Mouse (Mus musculus) embryonic facial prominence, embryonic 14.5 days (tissue): ENCODE measurements around the gene Lrrc8d. TPM values are rescaled to one million over a fixed set of nuclear protein-coding genes. Genes with fewer than 3 reads are reported as not detected.

Experiments used
- ATAC-seq: fragments of 200-750 bp; cut with Nextera tagmentation; 2 replicates; pipeline ENCODE4 v1.8.0; 2017; ENCODE audit warnings: low read depth, moderate number of reproducible peaks, moderate TSS enrichment
- DNase-seq: peaks from one replicate; pipeline ENCODE4 v3.0.0-alpha.2; 2015; ENCODE audit warnings: low spot score
- H3K27ac ChIP-seq: fragments of 300-500 bp; sonication (generic); replicated peaks from 2 replicates; pipeline ENCODE4 v1.5.1; 2014; ENCODE audit warnings: low read depth, mild to moderate bottlenecking, low read length, moderate library complexity
- H3K27me3 ChIP-seq: fragments of 300-500 bp; sonication (generic); replicated peaks from 2 replicates; pipeline ENCODE4 v1.6.1; 2014; ENCODE audit warnings: low read length; ENCODE audit not compliant: control insufficient read depth, insufficient read depth
- H3K36me3 ChIP-seq: fragments of 300-500 bp; sonication (generic); 2 replicates; pipeline ENCODE4 v1.6.1; 2014; ENCODE audit warnings: low read length, mixed read lengths; ENCODE audit not compliant: control insufficient read depth, insufficient read depth
- H3K4me1 ChIP-seq: fragments of 300-500 bp; sonication (generic); 2 replicates; pipeline ENCODE4 v1.6.1; 2014; ENCODE audit warnings: antibody characterized with exemption, low read length; ENCODE audit not compliant: control insufficient read depth, insufficient read depth
- H3K4me2 ChIP-seq: fragments of 300-500 bp; sonication (generic); 2 replicates; pipeline ENCODE4 v1.6.1; 2014; ENCODE audit warnings: low read depth, mild to moderate bottlenecking, low read length, moderate library complexity, mixed read lengths
- H3K4me3 ChIP-seq: fragments of 300-500 bp; sonication (generic); 2 replicates; pipeline ENCODE4 v1.5.1; 2014; ENCODE audit warnings: low read depth, mild to moderate bottlenecking, low read length
- H3K9ac ChIP-seq: fragments of 300-500 bp; sonication (generic); 2 replicates; pipeline ENCODE4 v1.6.1; 2014; ENCODE audit warnings: low read depth, mild to moderate bottlenecking, low read length, moderate library complexity, mixed read lengths
- H3K9me3 ChIP-seq: fragments of 300-500 bp; sonication (generic); 2 replicates; pipeline ENCODE4 v1.6.1; 2016; ENCODE audit warnings: low read length; ENCODE audit not compliant: control insufficient read depth
- WGBS: fragments of 180-500 bp; shearing (Covaris S2); extraction: QIAGEN DNeasy Blood & Tissue Kit; methylation state at CpG from one replicate; pipeline ENCODE4 v1.1.7; 2014; 5-methylcytosine and 5-hydroxymethylcytosine counted together
- polyA plus RNA-seq: library from polyadenylated mRNA; unstranded; fragments of >200 nt; fragmentation: Nextera tagmentation; extraction: Ambion mirVana; gene quantifications from 2 replicates; pipeline ENCODE4 v1.2.1, GENCODE M21; 2014

Lrrc8d gene
- polyA plus RNA-seq, 1 experiment from 2014 or later: 14.9 TPM

DNA sequence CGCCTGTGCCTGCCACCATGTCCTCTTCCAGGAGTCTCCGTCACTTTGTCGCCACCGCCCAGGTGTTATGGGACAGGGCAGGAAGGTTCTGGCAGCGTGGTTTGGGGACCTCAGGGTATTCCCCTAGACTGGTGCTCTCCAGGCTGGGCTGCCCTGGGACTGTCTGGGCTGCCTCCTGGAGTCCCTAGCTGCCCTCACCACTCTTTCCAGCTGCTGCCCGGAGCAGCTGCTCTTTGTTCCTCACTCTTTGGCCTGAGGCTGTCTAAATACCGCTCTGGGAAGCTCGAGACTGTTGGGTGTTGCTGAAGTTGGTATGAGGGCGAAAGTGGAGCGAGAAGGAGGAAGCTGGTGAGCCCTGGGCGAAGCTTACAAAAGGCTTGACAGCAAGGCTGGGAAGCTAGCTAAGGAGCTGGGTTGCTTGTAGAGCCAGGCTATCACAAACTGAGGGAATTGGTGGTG lies 32.7 kb downstream of the Lrrc8d start:
- Histone ChIP-seq H3K4me2 (peak overlapping the region; percentile 97), H3K4me3 (peak overlapping the region; percentile 58), H3K36me3 (no peaks in the 10 kb centered on the region), H3K9me3 (no peaks in the 10 kb centered on the region), H3K9ac (peak overlapping the region; percentile 75), H3K27ac (peak overlapping the region; percentile 52; the same call in 1 of the 2 replicates), H3K4me1 (peaks cover 16% of the 10 kb centered on the region), H3K27me3 (no peaks in the 10 kb centered on the region)
- peak; percentile 65 for DNase-seq
- WGBS: 17% methylated on average over 11 of the region's 11 CpGs
- peak; percentile 63; the same call in 1 of the 2 replicates for ATAC-seq

- DNase-seq: no peak
- Histone ChIP-seq H3K9me3 (no peaks in the 10 kb centered on the region), H3K9ac (no peak overlapping the region), H3K4me1 (peaks cover 16% of the 10 kb centered on the region), H3K4me3 (no peak overlapping the region), H3K36me3 (no peaks in the 10 kb centered on the region), H3K27ac (no peak overlapping the region), H3K4me2 (0 out of 2 replicates have a peak overlapping the region, but pooled peaks have one; percentile 97), H3K27me3 (no peaks in the 10 kb centered on the region)
- 67% methylated on average over 6 of the region's 6 CpGs for WGBS
- ATAC-seq: no peak
Observed at GRCm38 (mm10) chr5:105733226-105733625, 33.5 kb downstream of the Lrrc8d start.

GRCm38 (mm10) chr5:105736365-105736764 lies 36.6 kb downstream of the Lrrc8d start:
- Histone ChIP-seq H3K4me2 (no peak overlapping the region), H3K4me3 (no peak overlapping the region), H3K9me3 (no peaks in the 10 kb centered on the region), H3K4me1 (peaks cover 10% of the 10 kb centered on the region), H3K27ac (no peak overlapping the region), H3K36me3 (0 out of 2 replicates have a peak, but pooled peaks cover 5% of the 10 kb centered on the region), H3K9ac (no peak overlapping the region), H3K27me3 (no peaks in the 10 kb centered on the region)
- 87% methylated on average over 6 of the region's 6 CpGs for WGBS
- ATAC-seq: no peak
- DNase-seq: no peak

- H3K27ac ChIP-seq: no peak overlapping the region
- no peak for ATAC-seq
- 66% methylated on average over 6 of the region's 6 CpGs for WGBS
- 0 out of 2 replicates have a peak, but pooled peaks cover 5% of the 10 kb centered on the region for H3K36me3 ChIP-seq
- no peak overlapping the region for H3K9ac ChIP-seq
- no peak for DNase-seq
- no peak overlapping the region for H3K4me2 ChIP-seq
- no peak overlapping the region for H3K4me3 ChIP-seq
- H3K27me3 ChIP-seq: no peaks in the 10 kb centered on the region
- no peaks in the 10 kb centered on the region for H3K9me3 ChIP-seq
- peaks cover 4% of the 10 kb centered on the region; the same call in 1 of the 2 replicates for H3K4me1 ChIP-seq
Observed at GRCm38 (mm10) chr5:105737145-105737544, 37.4 kb downstream of the Lrrc8d start.

- no peaks in the 10 kb centered on the region for H3K4me1 ChIP-seq
- ATAC-seq: peak; percentile 74
Observed at GRCm38 (mm10) chr5:105740437-105740836, 40.7 kb downstream of the Lrrc8d start.

GRCm38 (mm10) chr5:105742641-105743040 lies 42.9 kb downstream of the Lrrc8d start:
- Histone ChIP-seq H3K4me2 (no peak overlapping the region), H3K9ac (no peak overlapping the region), H3K27ac (no peak overlapping the region), H3K9me3 (no peaks in the 10 kb centered on the region), H3K4me3 (no peak overlapping the region), H3K4me1 (no peaks in the 10 kb centered on the region), H3K27me3 (no peaks in the 10 kb centered on the region), H3K36me3 (0 out of 2 replicates have a peak, but pooled peaks cover 5% of the 10 kb centered on the region)
- DNase-seq (no peak), ATAC-seq (no peak)
- 63% methylated on average over 5 of the region's 5 CpGs for WGBS

More at GRCm38 (mm10) chr5:105740437-105740836, 40.7 kb downstream of the Lrrc8d start:
- Histone ChIP-seq H3K4me2 (no peak overlapping the region), H3K27me3 (no peaks in the 10 kb centered on the region), H3K4me3 (no peak overlapping the region), H3K27ac (no peak overlapping the region), H3K9ac (no peak overlapping the region), H3K9me3 (no peaks in the 10 kb centered on the region), H3K36me3 (0 out of 2 replicates have a peak, but pooled peaks cover 5% of the 10 kb centered on the region)
- 55% methylated on average over 7 of the region's 7 CpGs for WGBS
- DNase-seq: peak; percentile 69

GRCm38 (mm10) chr5:105745324-105745723 lies 45.6 kb downstream of the Lrrc8d start:
- 62% methylated on average over 11 of the region's 11 CpGs for WGBS

DNA sequence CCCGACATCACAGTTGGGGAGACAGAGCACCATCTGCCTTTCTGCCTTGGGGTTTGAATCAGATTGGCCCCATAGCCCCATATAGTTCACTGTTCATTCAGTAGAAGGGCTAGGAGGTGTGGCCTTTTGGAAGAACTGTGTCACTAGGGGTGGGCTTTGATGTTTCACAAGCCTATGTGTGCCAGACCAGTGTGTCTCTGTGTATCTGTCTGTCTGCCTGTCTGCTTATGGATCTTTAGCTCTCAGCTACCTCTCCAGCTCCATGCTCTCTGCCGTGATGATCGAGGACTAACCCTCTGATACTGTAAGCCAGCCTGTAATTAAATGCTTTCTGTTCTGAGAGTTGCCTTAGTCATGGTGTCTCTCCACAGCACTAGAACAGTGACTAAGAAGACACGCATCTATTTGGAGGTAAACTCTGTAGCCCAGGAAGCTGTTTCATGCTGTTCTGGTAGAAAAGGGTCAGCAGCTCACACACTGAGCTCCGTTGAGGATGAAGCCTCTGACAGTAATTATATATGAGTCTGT lies 46.2 kb downstream of the Lrrc8d start:
- Histone ChIP-seq H3K9me3 (no peaks in the 10 kb centered on the region), H3K4me2 (no peak overlapping the region), H3K9ac (no peak overlapping the region), H3K27me3 (no peaks in the 10 kb centered on the region), H3K4me3 (no peak overlapping the region), H3K27ac (no peak overlapping the region), H3K36me3 (no peaks in the 10 kb centered on the region), H3K4me1 (no peaks in the 10 kb centered on the region)
- 79% methylated on average over 5 of the region's 5 CpGs for WGBS
- ATAC-seq (no peak), DNase-seq (no peak)

More at GRCm38 (mm10) chr5:105745324-105745723, 45.6 kb downstream of the Lrrc8d start:
- Histone ChIP-seq H3K4me1 (no peaks in the 10 kb centered on the region), H3K27me3 (no peaks in the 10 kb centered on the region), H3K9me3 (no peaks in the 10 kb centered on the region), H3K4me2 (no peak overlapping the region), H3K4me3 (no peak overlapping the region), H3K9ac (no peak overlapping the region), H3K27ac (no peak overlapping the region), H3K36me3 (no peaks in the 10 kb centered on the region)
- no peak for ATAC-seq
- DNase-seq: no peak

GRCm38 (mm10) chr5:105754803-105755202 lies 55.0 kb downstream of the Lrrc8d start:
- ATAC-seq (no peak), DNase-seq (no peak)
- 31% methylated on average over 7 of the region's 8 CpGs for WGBS
- Histone ChIP-seq H3K36me3 (no peaks in the 10 kb centered on the region; the same call in 1 of the 2 replicates), H3K27ac (peak overlapping the region; percentile 19; the same call in 1 of the 2 replicates), H3K9ac (no peak overlapping the region), H3K4me1 (no peaks in the 10 kb centered on the region; the same call in 1 of the 2 replicates), H3K27me3 (no peaks in the 10 kb centered on the region), H3K4me2 (no peak overlapping the region), H3K9me3 (no peaks in the 10 kb centered on the region), H3K4me3 (no peak overlapping the region)
